Mouse (Mus musculus) hindbrain, embryonic 10.5 days (tissue): Measurements from ENCODE around the gene Phlpp1. TPM values are rescaled to one million over a fixed set of nuclear protein-coding genes. Genes with fewer than 3 reads are reported as not detected.

Experiments used
- DNase-seq: peaks from one replicate; pipeline ENCODE4 v3.0.0-alpha.2; 2017; ENCODE audit warnings: low spot score
- H3K27ac ChIP-seq: fragments of 300-500 bp; sonication (generic); 2 replicates; pipeline ENCODE4 v1.5.1; 2016; ENCODE audit warnings: mild to moderate bottlenecking, moderate library complexity
- H3K27me3 ChIP-seq: fragments of 300-500 bp; sonication (generic); 2 replicates; pipeline ENCODE4 v1.6.1; 2016; ENCODE audit warnings: mild to moderate bottlenecking; ENCODE audit not compliant: poor library complexity, insufficient read depth, severe bottlenecking
- H3K36me3 ChIP-seq: fragments of 300-500 bp; sonication (generic); 2 replicates; pipeline ENCODE4 v1.6.1; 2016; ENCODE audit warnings: mild to moderate bottlenecking, moderate library complexity
- H3K4me1 ChIP-seq: fragments of 300-500 bp; sonication (generic); replicated peaks from 2 replicates; pipeline ENCODE4 v1.6.1; 2016; ENCODE audit warnings: mild to moderate bottlenecking
- H3K4me3 ChIP-seq: fragments of 300-500 bp; sonication (generic); 2 replicates; pipeline ENCODE4 v1.5.1; 2016; ENCODE audit warnings: mild to moderate bottlenecking, moderate library complexity
- H3K9me3 ChIP-seq: fragments of 300-500 bp; sonication (generic); 2 replicates; pipeline ENCODE4 v1.6.1; 2016; ENCODE audit warnings: mild to moderate bottlenecking, moderate library complexity
- whole genome bisulfite sequencing: fragments of 180-500 bp; shearing (Covaris S2); methylation state at CpG from one replicate; pipeline ENCODE4 v1.1.7; 2016; 5-methylcytosine and 5-hydroxymethylcytosine counted together
- polyA plus RNA-seq: library from polyadenylated mRNA; unstranded; fragments of >200 nt; fragmentation: Nextera tagmentation; extraction: Ambion mirVana; gene quantifications from 2 replicates; pipeline ENCODE4 v1.2.1, GENCODE M21; 2016

The Phlpp1 gene
- polyA plus RNA-seq, 1 experiment from 2014 or later = 6.8 TPM

- DNase-seq = no peak
- Histone ChIP-seq H3K27ac (no peak overlapping the region), H3K4me3 (no peak overlapping the region), H3K36me3 (no peaks in the 10 kb centered on the region), H3K9me3 (no peaks in the 10 kb centered on the region), H3K27me3 (no peaks in the 10 kb centered on the region), H3K4me1 (peaks cover 21% of the 10 kb centered on the region)
- WGBS = 94% methylated on average over 3 of the region's 3 CpGs
Observed at GRCm38 (mm10) chr1:106188756-106189155, 17.2 kb downstream of the Phlpp1 start.

DNA sequence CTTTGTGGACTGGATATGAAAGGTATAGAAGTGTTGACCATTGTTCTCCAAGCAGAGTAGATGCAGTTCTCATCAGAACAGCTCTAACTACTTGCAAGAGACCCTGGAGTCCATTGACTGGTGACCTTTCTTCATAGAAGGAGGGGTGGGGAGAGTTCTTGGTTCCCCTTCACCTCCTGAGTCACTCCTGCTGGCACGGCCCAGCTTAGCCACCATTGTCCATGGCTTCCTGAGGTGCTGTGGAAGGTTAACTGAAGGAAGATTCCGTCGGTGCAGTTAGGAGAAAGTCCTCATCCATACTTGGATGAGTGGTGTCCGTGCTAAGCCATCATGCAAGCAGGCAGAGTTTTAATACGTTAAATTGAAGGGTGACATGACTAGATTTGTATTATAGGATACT, 17.8 kb downstream of the Phlpp1 start:
- 96% methylated on average over 5 of the region's 5 CpGs for WGBS
- H3K9me3 ChIP-seq = no peaks in the 10 kb centered on the region
- no peak for DNase-seq
- H3K27me3 ChIP-seq = no peaks in the 10 kb centered on the region
- no peak overlapping the region for H3K4me3 ChIP-seq
- H3K4me1 ChIP-seq = peaks cover 23% of the 10 kb centered on the region
- no peak overlapping the region for H3K27ac ChIP-seq
- no peaks in the 10 kb centered on the region for H3K36me3 ChIP-seq

DNA sequence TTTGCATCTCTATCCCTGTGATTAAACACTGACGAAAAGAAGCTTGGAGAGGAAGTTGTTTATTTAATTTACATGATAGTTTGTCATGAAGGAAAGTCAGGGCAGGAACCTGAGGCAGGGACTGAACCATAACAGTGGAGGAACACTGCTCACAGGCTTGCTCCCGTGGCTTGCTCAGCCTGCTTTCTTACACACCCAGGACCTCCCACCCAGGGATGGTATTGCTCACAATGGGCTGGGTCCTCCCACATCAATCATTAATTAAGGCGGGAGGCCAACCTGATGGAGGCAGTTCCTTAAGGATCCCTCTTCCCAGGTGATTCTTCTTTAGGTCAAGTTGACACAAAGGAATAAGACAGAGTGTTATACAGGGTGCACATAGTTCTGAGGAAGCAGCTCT, 19.1 kb downstream of the Phlpp1 start:
- no peak for DNase-seq
- H3K27me3 ChIP-seq = no peaks in the 10 kb centered on the region
- no peaks in the 10 kb centered on the region for H3K36me3 ChIP-seq
- no peak overlapping the region for H3K27ac ChIP-seq
- H3K4me1 ChIP-seq = peaks cover 20% of the 10 kb centered on the region
- H3K4me3 ChIP-seq = no peak overlapping the region
- no peaks in the 10 kb centered on the region for H3K9me3 ChIP-seq
- WGBS = 69% methylated on average over 3 of the region's 3 CpGs

DNA sequence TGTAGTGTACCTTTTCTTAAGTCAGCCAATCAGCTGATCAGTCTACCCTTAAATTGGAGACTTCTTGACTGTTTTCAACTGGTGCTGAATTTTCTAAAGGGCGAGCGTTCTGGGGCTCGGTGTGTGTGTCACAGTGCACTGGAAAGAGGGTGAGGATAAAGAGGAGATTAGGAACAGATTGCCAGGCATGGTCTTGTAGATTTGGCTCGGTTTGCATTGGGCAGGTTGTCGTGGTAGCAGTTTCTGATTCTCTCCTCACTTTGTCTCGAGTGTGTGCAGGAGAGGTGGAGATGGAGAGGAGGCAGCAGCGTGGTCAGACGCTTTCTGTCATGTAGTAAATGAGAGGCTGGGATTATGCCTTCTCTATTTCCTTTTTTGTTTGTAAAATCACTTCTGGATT, 20.3 kb downstream of the Phlpp1 start:
- no peak for DNase-seq
- Histone ChIP-seq H3K4me3 (no peak overlapping the region), H3K27me3 (no peaks in the 10 kb centered on the region), H3K27ac (no peak overlapping the region), H3K36me3 (no peaks in the 10 kb centered on the region), H3K9me3 (no peaks in the 10 kb centered on the region), H3K4me1 (peaks cover 20% of the 10 kb centered on the region)
- WGBS = 74% methylated on average over 8 of the region's 8 CpGs

DNA sequence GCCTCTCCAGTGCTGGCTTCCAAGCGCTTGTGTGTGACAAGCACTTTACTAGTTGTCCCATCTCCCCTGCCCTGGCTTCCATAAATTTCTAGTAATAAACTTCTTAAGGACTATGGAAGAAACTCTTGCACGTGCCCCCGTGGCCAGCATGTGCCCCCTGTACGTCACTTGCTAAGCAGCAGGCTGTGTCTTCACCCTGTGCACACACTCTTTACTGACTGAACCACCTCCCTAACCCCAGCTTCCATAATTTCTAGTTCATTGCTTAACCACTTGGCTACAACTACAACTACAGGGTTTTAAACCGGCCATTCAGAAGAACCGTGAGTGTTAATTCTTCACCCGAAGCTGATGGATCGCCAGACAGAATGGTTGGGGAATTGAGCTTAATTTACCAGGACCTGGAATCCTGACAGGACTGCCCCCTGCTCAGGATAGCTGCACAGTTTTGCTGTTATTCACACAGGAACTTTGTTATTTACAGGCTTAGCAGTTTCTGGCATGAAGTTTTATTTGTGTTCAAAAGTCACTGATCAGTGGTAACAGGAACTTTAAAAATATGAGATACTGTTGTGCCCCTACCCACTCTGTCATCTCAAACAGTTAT, 21.4 kb downstream of the Phlpp1 start:
- Histone ChIP-seq H3K9me3 (no peaks in the 10 kb centered on the region), H3K27me3 (no peaks in the 10 kb centered on the region), H3K4me1 (peaks cover 28% of the 10 kb centered on the region), H3K27ac (no peak overlapping the region), H3K36me3 (no peaks in the 10 kb centered on the region), H3K4me3 (no peak overlapping the region)
- WGBS = 83% methylated on average over 8 of the region's 8 CpGs
- DNase-seq = no peak

DNA sequence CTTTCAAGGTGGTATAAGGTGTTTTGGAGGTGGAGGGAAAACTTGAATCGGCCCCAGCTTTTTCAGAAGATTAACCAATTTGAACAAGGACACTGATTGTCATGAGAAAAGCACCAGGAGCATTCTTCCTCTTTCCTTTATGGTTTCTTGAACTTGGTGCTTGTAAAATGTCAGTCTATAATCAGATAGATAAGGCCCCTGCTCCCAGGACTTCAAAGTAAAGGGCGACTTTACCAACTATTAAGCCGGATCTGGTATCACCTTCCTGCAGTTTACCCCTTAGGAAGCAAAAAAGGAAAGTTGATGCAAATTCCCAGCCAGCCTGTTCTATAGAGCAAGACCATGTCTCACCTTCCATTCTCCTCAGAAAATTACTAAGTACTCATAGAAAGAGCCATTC, 21.9 kb downstream of the Phlpp1 start:
- no peaks in the 10 kb centered on the region for H3K9me3 ChIP-seq
- no peaks in the 10 kb centered on the region for H3K27me3 ChIP-seq
- peaks cover 34% of the 10 kb centered on the region for H3K4me1 ChIP-seq
- H3K36me3 ChIP-seq = no peaks in the 10 kb centered on the region
- no peak overlapping the region for H3K27ac ChIP-seq
- WGBS = 78% methylated on average over 3 of the region's 3 CpGs
- DNase-seq = no peak
- H3K4me3 ChIP-seq = no peak overlapping the region

GRCm38 (mm10) chr1:106194263-106194662, 22.7 kb downstream of the Phlpp1 start:
- Histone ChIP-seq H3K4me1 (peaks cover 41% of the 10 kb centered on the region), H3K36me3 (no peaks in the 10 kb centered on the region), H3K27ac (no peak overlapping the region), H3K9me3 (no peaks in the 10 kb centered on the region), H3K27me3 (no peaks in the 10 kb centered on the region), H3K4me3 (no peak overlapping the region)
- DNase-seq = no peak
- WGBS = 84% methylated on average over 3 of the region's 3 CpGs

- H3K4me1 ChIP-seq = peaks cover 64% of the 10 kb centered on the region
- no peaks in the 10 kb centered on the region for H3K27me3 ChIP-seq
- H3K9me3 ChIP-seq = no peaks in the 10 kb centered on the region
- H3K4me3 ChIP-seq = no peak overlapping the region
- no peaks in the 10 kb centered on the region for H3K36me3 ChIP-seq
- peak overlapping the region; percentile 90 for H3K27ac ChIP-seq
- DNase-seq = no peak
- 69% methylated on average over 5 of the region's 5 CpGs for WGBS
Observed at GRCm38 (mm10) chr1:106197991-106198390, 26.4 kb downstream of the Phlpp1 start.

DNA sequence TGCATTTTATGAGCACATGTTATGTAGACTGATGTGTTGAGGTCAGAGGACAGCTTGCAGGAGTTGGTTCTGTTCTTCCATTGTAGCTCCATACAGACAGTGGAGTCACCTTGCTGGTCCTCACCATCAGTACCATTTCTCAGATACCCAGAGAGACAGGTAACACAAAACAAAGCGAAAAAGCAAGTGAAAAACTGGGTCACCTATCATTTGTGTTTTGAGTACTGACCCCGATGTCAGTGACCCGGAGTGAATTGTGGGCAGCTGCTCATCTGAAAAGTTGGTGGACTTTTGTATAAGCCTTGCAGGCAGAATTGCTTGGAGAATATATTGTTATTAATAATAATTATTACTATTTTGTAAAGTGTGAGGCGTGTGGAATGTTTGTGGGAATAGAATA, 27.6 kb downstream of the Phlpp1 start:
- WGBS = 70% methylated on average over 4 of the region's 4 CpGs
- H3K4me1 ChIP-seq = peaks cover 66% of the 10 kb centered on the region
- peak overlapping the region; percentile 90 for H3K27ac ChIP-seq
- no peaks in the 10 kb centered on the region for H3K27me3 ChIP-seq
- H3K9me3 ChIP-seq = no peaks in the 10 kb centered on the region
- H3K4me3 ChIP-seq = no peak overlapping the region; the same call in 1 of the 2 replicates
- H3K36me3 ChIP-seq = no peaks in the 10 kb centered on the region
- DNase-seq = no peak

GRCm38 (mm10) chr1:106199686-106200085, 28.1 kb downstream of the Phlpp1 start:
- Histone ChIP-seq H3K27ac (peak overlapping the region; percentile 90), H3K36me3 (no peaks in the 10 kb centered on the region), H3K27me3 (no peaks in the 10 kb centered on the region), H3K4me3 (peak overlapping the region; percentile 24), H3K9me3 (no peaks in the 10 kb centered on the region), H3K4me1 (peaks cover 72% of the 10 kb centered on the region)
- DNase-seq = peak; percentile 61
- 10% methylated on average over 2 of the region's 2 CpGs for WGBS

DNA sequence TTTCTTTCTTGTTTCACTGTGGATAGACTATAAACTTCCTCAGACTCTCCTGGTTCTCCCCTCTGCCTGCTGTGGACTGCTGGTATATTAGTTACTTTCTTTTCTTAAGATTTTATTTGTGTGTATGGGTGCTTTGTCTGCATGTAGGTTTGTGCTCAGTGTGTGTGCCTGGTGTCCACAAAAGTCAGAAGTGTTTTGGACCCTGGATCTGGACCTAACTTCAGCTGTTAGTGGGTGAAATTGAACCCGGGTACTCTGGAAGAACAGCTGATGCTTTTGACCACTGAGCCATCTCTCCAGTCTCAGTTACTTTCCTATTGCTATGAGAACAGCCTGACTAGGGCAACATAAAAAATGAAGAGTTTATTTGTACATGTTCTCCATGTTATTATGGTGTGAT, 29.5 kb downstream of the Phlpp1 start:
- Histone ChIP-seq H3K9me3 (no peaks in the 10 kb centered on the region), H3K27ac (peak overlapping the region; percentile 90), H3K4me1 (peaks cover 79% of the 10 kb centered on the region), H3K36me3 (no peaks in the 10 kb centered on the region), H3K27me3 (no peaks in the 10 kb centered on the region), H3K4me3 (no peak overlapping the region)
- no peak for DNase-seq
- WGBS = 91% methylated on average over 1 of the region's 1 CpGs

DNA sequence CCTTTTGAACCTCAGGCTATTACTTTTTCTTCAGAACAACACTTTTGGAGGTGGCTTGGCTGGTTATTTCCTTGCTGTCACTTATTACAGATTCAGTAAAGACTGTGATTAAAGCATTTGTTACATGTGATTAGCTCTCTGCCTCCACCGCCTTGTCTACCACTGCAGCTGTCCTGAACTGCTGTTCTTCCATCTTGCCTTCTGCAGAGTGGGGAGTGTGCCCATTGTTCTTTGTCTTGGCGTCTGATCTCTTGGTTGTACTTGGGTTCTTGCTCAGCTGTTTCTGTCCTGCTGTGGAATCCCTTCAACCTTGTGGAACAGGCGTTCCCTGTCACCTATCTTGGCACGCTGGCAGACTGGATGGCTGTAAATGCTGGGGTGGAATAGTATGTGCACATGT, 30.4 kb downstream of the Phlpp1 start:
- Histone ChIP-seq H3K4me1 (peaks cover 79% of the 10 kb centered on the region), H3K9me3 (no peaks in the 10 kb centered on the region), H3K27me3 (no peaks in the 10 kb centered on the region), H3K4me3 (no peak overlapping the region), H3K27ac (peak overlapping the region; percentile 69), H3K36me3 (no peaks in the 10 kb centered on the region)
- no peak for DNase-seq
- 65% methylated on average over 4 of the region's 4 CpGs for WGBS

DNA sequence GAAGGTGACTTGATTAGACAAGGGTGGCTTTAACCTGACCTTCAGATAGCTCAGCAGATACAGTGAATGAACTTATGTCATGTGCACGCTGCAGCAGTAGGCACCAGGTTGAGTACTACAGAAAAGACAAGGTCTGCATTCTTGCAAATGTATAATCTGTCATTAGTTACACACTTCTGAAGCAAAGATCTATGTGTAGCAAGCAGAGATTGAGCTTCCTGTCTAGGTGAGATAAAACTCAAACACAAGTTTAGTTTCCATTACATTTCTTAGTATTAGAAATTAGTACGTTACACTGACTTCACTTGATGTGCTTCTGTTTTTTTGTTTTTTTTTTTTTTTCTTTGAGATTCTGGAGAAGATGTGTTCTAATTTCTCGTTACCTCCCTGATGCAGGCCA, 32.4 kb downstream of the Phlpp1 start:
- no peak overlapping the region for H3K4me3 ChIP-seq
- peaks cover 67% of the 10 kb centered on the region for H3K4me1 ChIP-seq
- H3K27ac ChIP-seq = no peak overlapping the region
- no peaks in the 10 kb centered on the region for H3K27me3 ChIP-seq
- H3K9me3 ChIP-seq = no peaks in the 10 kb centered on the region
- DNase-seq = no peak
- WGBS = 74% methylated on average over 3 of the region's 3 CpGs
- no peaks in the 10 kb centered on the region for H3K36me3 ChIP-seq

GRCm38 (mm10) chr1:106204350-106204749, 32.8 kb downstream of the Phlpp1 start:
- peaks cover 63% of the 10 kb centered on the region for H3K4me1 ChIP-seq
- no peaks in the 10 kb centered on the region for H3K9me3 ChIP-seq
- no peak overlapping the region for H3K4me3 ChIP-seq
- no peak for DNase-seq
- 0 out of 2 replicates have a peak overlapping the region, but pooled peaks have one; percentile 40 for H3K27ac ChIP-seq
- no peaks in the 10 kb centered on the region for H3K27me3 ChIP-seq
- WGBS = 51% methylated on average over 3 of the region's 3 CpGs
- no peaks in the 10 kb centered on the region for H3K36me3 ChIP-seq
